Mouse (Mus musculus): ENCODE data around the gene Kmt2b. TPM values are rescaled to one million over a fixed set of nuclear protein-coding genes. Genes with fewer than 3 reads are reported as not detected.

The Kmt2b gene
- total and polyA plus RNA-seq, 2 experiments from 2014 or later = 2.9 to 12.1 TPM

DNA sequence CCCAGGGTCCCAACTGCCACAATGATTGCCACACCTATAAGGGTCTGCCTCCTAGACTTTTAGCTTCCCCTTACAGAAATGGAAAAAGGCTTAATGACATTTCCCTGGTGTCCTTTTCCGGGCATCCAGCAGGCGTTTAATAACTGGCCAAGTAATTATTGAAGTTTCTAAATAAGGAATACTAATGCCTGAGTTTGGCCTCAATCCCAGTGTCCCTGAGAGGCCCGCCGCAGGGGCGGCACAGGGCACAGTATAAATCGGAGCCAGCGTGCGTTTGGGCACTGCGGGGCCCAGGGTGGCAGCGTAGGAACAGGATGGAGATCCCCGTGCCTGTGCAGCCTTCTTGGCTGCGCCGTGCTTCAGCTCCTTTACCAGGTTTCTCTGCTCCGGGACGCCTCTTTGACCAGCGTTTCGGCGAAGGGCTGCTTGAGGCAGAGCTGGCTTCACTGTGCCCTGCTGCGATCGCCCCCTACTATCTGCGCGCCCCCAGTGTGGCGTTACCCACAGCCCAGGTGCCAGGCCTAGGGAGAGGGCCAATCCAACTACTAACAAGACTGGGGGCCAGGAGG, 35.4 kb downstream of the Kmt2b start:
- H3K4me1 ChIP-seq (ENCODE audit: control insufficient read depth, insufficient read depth) = peaks cover 7% of the 10 kb centered on the region
- ATAC-seq (ENCODE audit: insufficient read depth, low read depth) = peak; percentile 64

DNA sequence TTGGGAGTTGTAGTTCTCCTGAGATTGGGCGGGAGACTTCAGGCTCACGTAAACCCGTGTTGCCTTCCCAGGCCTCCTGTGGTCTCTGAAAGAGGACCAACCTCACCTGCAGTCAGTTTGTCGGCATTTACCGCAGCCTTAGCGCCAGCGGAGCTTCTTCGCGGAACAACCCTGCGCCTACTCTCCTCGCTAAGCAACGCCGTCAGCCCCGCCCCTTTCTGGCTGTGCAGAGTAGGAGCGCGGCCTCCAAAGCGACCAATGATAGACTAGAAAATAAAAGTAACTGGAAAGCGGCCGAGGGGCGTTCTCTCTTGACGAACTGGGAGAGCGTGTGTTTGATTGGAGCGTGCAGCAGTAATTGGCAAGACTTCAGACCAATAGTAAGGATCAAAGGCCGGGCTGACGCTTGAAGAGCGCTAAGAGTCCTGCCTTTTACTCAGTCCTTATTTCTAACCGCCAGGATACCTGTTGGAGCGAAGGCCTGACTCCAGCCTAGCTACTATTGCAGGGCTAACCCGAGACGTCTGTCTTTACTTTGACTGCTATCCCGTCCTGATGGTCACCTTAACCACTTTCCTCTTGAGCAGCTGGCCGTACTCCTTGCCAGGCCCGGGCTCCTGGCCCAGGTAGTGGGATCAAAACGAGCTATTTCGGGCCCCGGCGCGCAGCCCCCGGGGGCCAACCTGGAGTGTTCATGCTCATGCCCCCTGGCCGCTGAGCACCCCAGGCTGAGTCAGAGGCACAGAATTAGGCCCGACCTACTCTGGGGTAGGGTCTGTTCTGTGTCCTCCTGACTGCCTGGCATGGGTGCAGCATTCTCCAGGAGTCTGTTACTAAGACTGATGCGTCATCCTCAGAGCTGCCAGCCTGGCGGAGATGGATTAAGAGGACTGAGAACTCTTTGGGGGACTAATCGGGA, 36.2 kb downstream of the Kmt2b start, which contains the start of the genes Hspb6 and Proser3:
Gene Hspb6, plus strand, starts transcription at position 77 of the 919 bp plus-strand sequence.
Gene Proser3, minus strand, starts transcription at position 198 of the 919 bp plus-strand sequence.
- Histone ChIP-seq H3K27ac (ENCODE audit: low read depth) (peak within 1 kb of the TSS; percentile 97), H3K4me1 (ENCODE audit: control insufficient read depth, insufficient read depth) (0 out of 2 replicates have a peak, but pooled peaks cover 5% of the 10 kb centered on the region), H3K27me3 (ENCODE audit: control insufficient read depth, insufficient read depth, low read length) (no peaks in the 10 kb centered on the region), H3K4me3 (ENCODE audit: low read depth, low read length) (peak within 1 kb of the TSS; percentile 80), H3K36me3 (replicated peaks; ENCODE audit: control insufficient read depth, insufficient read depth, low read length) (peaks cover 37% of the 10 kb centered on the region), H3K4me2 (ENCODE audit: low read depth, low read length) (peak within 1 kb of the TSS; percentile 79), H3K9ac (replicated peaks; ENCODE audit: low read depth, low read length) (peak within 1 kb of the TSS; percentile 79), H3K9me3 (replicated peaks; ENCODE audit: control insufficient read depth, low read length) (no peaks in the 10 kb centered on the region)
- ATAC-seq (ENCODE audit: insufficient read depth, low read depth) (peak; percentile 91), DNase-seq (ENCODE audit: low spot score) (peak; percentile 99)
- TF ChIP-seq EP300 (IDR thresholded peaks at IDR 0.05; ENCODE audit: low read depth) = peak; percentile 46; the same call in 1 of the 2 replicates
- no peak for TF ChIP-seq CTCF (IDR thresholded peaks at IDR 0.05; ENCODE audit: low read depth)
- WGBS = under 1% methylated on average over 44 of the region's 44 CpGs

More for the DNA sequence above, 35.4 kb downstream of the Kmt2b start:
- Histone ChIP-seq H3K9ac (replicated peaks; ENCODE audit: low read depth, low read length) (peak overlapping the region; percentile 79), H3K27ac (ENCODE audit: low read depth) (peak overlapping the region; percentile 97), H3K36me3 (replicated peaks; ENCODE audit: control insufficient read depth, insufficient read depth, low read length) (peaks cover 34% of the 10 kb centered on the region), H3K9me3 (replicated peaks; ENCODE audit: control insufficient read depth, low read length) (no peaks in the 10 kb centered on the region), H3K27me3 (ENCODE audit: control insufficient read depth, insufficient read depth, low read length) (no peaks in the 10 kb centered on the region), H3K4me3 (ENCODE audit: low read depth, low read length) (peak overlapping the region; percentile 80), H3K4me2 (ENCODE audit: low read depth, low read length) (peak overlapping the region; percentile 79)
- peak; percentile 76 for DNase-seq (ENCODE audit: low spot score)
- 1% methylated on average over 23 of the region's 23 CpGs for WGBS
- TF ChIP-seq EP300 (IDR thresholded peaks at IDR 0.05; ENCODE audit: low read depth) = no peak
- TF ChIP-seq CTCF (IDR thresholded peaks at IDR 0.05; ENCODE audit: low read depth) = no peak

DNA sequence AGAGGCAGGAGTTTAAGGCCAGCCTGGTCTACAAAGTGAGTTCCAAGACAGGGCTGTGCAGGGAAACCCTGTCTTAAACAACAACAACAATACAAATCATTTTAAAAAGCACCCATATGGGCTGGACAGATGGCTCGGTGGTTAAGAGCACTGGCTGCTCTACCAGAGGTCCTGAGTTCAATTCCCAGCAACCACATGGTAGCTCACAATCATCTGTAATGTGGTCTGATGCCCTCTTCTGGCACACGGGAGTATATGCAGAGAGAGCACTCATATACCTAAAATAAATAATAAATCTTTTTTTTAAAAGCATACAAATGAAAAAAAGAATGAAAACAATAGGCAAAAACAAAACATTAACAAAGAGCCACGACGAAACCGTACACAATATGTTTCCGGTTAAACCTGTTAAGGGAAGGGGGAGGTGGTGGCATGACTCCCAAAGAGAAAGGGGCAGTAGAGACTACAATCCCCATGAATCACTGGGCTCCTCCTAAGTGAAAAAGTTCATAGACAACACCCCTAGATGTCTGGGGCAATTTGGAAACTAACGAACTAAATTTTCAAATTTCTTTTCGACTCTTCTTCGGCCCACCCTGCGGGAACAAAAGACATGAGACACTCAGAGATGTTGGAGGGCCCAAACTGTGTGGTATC, 37.0 kb downstream of the Kmt2b start:
- Histone ChIP-seq H3K36me3 (replicated peaks; ENCODE audit: control insufficient read depth, insufficient read depth, low read length) (peaks cover 32% of the 10 kb centered on the region), H3K9me3 (replicated peaks; ENCODE audit: control insufficient read depth, low read length) (no peaks in the 10 kb centered on the region)
- peak; percentile 53 for ATAC-seq (ENCODE audit: insufficient read depth, low read depth)

DNA sequence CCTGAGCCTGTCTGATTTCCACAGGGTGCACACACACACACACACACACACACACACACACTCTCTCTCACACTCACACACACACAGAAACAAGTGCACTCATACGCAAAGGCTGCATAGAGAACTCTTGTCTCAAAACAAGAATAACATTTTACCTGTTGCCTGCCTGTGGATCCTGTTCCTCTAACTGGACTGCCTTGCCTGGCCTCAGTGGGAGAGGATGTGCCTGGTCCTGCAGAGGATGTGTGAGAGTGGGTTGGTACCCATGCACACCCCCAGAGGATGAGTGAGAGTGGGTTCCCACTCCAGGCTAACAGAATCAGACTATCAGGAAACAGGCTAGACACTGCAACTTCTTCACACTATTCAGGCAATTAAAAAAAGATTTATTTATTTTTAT, 37.9 kb downstream of the Kmt2b start:
- Histone ChIP-seq H3K4me3 (ENCODE audit: low read depth, low read length) (no peak overlapping the region), H3K9me3 (replicated peaks; ENCODE audit: control insufficient read depth, low read length) (no peaks in the 10 kb centered on the region), H3K27me3 (ENCODE audit: control insufficient read depth, insufficient read depth, low read length) (no peaks in the 10 kb centered on the region), H3K36me3 (replicated peaks; ENCODE audit: control insufficient read depth, insufficient read depth, low read length) (peaks cover 30% of the 10 kb centered on the region), H3K27ac (ENCODE audit: low read depth) (no peak overlapping the region), H3K9ac (replicated peaks; ENCODE audit: low read depth, low read length) (no peak overlapping the region), H3K4me1 (ENCODE audit: control insufficient read depth, insufficient read depth) (0 out of 2 replicates have a peak, but pooled peaks cover 5% of the 10 kb centered on the region), H3K4me2 (ENCODE audit: low read depth, low read length) (no peak overlapping the region)
- no peak for ATAC-seq (ENCODE audit: insufficient read depth, low read depth)
- DNase-seq (ENCODE audit: low spot score) = no peak
- TF ChIP-seq EP300 (IDR thresholded peaks at IDR 0.05; ENCODE audit: low read depth) (no peak), CTCF (IDR thresholded peaks at IDR 0.05; ENCODE audit: low read depth) (no peak)
- 93% methylated on average over 1 of the region's 1 CpGs for WGBS

More for the DNA sequence above, 37.0 kb downstream of the Kmt2b start:
- Histone ChIP-seq H3K4me3 (ENCODE audit: low read depth, low read length) (peak overlapping the region; percentile 80), H3K27me3 (ENCODE audit: control insufficient read depth, insufficient read depth, low read length) (no peaks in the 10 kb centered on the region), H3K9ac (replicated peaks; ENCODE audit: low read depth, low read length) (peak overlapping the region; percentile 55), H3K4me2 (ENCODE audit: low read depth, low read length) (peak overlapping the region; percentile 79), H3K27ac (ENCODE audit: low read depth) (peak overlapping the region; percentile 97), H3K4me1 (ENCODE audit: control insufficient read depth, insufficient read depth) (0 out of 2 replicates have a peak, but pooled peaks cover 5% of the 10 kb centered on the region)
- peak; percentile 82 for DNase-seq (ENCODE audit: low spot score)
- TF ChIP-seq CTCF (IDR thresholded peaks at IDR 0.05; ENCODE audit: low read depth) (peak; percentile 49), EP300 (IDR thresholded peaks at IDR 0.05; ENCODE audit: low read depth) (no peak)
- WGBS = under 1% methylated on average over 10 of the region's 10 CpGs

DNA sequence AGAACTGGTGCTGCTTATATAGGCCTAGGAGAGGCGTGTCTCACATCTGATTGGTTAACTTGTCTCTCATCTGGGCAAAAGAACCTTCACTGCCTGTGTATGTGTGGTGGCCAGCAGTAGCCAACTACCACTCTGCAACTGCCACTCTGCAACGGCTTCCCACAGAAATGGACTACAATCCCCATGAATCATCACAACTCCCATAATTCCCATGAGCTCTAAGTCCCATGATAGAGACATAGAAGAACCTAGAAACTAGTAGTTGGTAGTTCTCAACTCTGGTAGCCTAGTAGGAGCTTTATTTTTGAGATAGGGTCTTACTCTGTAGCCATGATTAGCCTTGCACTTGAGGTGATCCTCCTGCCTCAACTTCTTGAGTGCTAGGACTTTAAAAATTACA, 38.6 kb downstream of the Kmt2b start:
- peaks cover 23% of the 10 kb centered on the region for H3K36me3 ChIP-seq (replicated peaks; ENCODE audit: control insufficient read depth, insufficient read depth, low read length)
- no peak for DNase-seq (ENCODE audit: low spot score)
- H3K9ac ChIP-seq (replicated peaks; ENCODE audit: low read depth, low read length) = no peak overlapping the region
- 0 out of 2 replicates have a peak, but pooled peaks cover 5% of the 10 kb centered on the region for H3K4me1 ChIP-seq (ENCODE audit: control insufficient read depth, insufficient read depth)
- no peak for ATAC-seq (ENCODE audit: insufficient read depth, low read depth)
- TF ChIP-seq CTCF (IDR thresholded peaks at IDR 0.05; ENCODE audit: low read depth) = no peak
- TF ChIP-seq EP300 (IDR thresholded peaks at IDR 0.05; ENCODE audit: low read depth) = no peak
- H3K4me3 ChIP-seq (ENCODE audit: low read depth, low read length) = no peak overlapping the region
- H3K9me3 ChIP-seq (replicated peaks; ENCODE audit: control insufficient read depth, low read length) = no peaks in the 10 kb centered on the region
- no peak overlapping the region for H3K4me2 ChIP-seq (ENCODE audit: low read depth, low read length)
- no peak overlapping the region for H3K27ac ChIP-seq (ENCODE audit: low read depth)
- 88% methylated on average over 1 of the region's 2 CpGs for WGBS
- H3K27me3 ChIP-seq (ENCODE audit: control insufficient read depth, insufficient read depth, low read length) = no peaks in the 10 kb centered on the region
